Mouse (Mus musculus): ENCODE measurements around the gene Lamc1.

DNA sequence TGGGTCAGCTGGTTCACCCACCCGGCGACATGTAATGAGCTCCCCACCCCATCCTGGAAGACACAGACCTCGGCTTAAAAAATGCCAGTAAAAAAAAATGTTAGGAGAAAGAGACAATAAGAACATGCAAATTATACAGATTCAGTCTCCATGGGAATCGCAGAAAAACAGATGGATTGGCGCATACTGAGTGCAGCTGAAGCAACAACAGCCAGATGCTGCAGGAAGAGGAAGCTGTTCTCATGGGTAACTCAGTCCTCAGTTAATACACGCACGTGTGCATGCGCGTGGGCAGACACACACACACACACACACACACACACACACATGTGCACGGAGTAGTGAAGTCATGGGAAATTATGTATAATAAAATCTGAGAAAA lies 23.7 kb downstream of the Lamc1 start:
- no peak for TF ChIP-seq POLR2A (IDR thresholded peaks at IDR 0.05; ENCODE audit: borderline replicate concordance, extremely low read depth, low read depth, low read length)
- TF ChIP-seq CTCF (IDR thresholded peaks at IDR 0.05; ENCODE audit: insufficient read depth, low read length): no peak
